Mouse (Mus musculus): ENCODE results near the gene Aldh4a1.
A peak's percentile ranks its signal among the peaks of the same experiment; 100 is the strongest.

The Aldh4a1 gene

DNA sequence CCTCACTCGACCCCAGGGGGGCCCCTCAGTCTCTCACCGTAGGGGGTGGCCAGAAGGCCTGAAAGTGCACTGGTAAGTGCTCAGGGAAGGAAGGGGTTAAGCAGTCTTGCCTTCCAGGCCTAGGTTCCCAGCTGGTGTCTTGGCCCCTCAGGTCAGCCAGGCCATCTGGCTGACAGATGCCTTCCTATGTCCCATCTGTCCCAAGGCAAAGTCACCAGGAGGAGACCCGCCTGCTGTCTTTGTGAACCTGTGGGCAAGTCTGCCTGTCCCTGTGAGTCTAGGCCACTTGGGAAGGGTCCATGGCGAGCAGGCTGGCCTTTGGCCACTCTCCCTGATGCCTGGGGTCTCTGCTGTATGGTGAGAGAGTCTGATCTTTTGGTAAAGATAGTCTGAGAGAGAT lies 32.2 kb upstream of the Aldh4a1 start:
- no peak for DNase-seq (ENCODE audit: low spot score in 2 of 2)

DNA sequence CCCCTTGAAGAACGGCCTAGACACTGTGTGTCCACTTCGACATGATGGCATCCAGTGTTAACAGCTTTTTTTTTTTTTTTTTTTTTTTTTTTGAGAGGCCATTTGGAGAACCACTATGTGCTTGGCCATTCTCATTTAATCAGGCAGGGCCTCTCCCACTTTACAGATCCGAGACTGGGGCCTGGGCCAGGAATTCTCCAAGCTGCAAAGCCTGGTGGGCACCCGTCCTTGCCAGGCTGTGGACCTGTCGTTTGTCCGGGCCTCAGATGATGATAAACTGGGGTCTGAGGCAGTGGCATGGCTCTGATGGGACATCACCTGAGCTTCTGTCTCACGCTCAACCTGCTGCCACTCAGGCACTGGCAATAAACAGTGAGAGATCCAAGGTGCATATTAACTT lies 29.8 kb upstream of the Aldh4a1 start:
- no peak for DNase-seq (ENCODE audit: low spot score in 2 of 2)

DNA sequence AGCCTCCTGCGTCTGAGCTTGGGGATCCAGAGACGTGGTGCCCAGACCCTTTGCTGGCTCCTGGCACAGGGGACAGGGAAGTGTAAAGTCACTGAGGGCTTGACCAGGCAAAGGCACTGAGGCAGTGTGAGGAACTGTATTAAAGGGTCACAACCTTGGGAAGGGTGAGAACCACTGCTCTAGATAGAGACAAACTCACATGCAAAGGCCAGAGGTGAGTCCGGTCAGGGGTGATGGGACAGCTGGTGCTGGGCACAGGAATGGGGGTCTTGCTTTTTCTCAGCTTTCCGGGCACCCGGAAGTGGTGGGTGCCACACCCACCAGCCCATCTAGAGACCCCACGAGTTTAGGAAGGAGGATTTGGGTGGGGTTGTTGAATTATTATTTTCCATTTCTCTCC lies 29.3 kb upstream of the Aldh4a1 start:
- DNase-seq (ENCODE audit: low spot score in 2 of 2), result no peak

DNA sequence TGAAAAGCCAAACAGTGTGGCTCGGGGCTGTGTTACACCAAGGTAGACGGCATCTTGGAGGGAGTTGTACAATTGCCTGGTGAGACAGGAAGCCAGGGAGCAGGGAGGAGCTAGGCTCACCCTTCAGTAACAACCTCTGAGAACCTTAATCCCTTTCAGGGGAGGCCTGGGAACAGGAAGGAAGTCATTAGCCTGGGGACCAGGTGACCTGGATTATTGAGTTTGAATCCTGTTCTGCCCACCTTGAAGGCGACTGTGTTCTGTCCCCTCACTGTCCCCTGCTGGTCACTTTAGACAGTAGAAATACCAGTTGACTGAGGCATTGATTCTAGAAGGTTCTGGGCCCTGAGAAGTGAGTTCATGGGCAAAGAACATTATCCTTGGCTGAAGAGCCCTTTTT lies 28.6 kb upstream of the Aldh4a1 start:
- DNase-seq (ENCODE audit: low spot score in 2 of 2), result no peak

DNA sequence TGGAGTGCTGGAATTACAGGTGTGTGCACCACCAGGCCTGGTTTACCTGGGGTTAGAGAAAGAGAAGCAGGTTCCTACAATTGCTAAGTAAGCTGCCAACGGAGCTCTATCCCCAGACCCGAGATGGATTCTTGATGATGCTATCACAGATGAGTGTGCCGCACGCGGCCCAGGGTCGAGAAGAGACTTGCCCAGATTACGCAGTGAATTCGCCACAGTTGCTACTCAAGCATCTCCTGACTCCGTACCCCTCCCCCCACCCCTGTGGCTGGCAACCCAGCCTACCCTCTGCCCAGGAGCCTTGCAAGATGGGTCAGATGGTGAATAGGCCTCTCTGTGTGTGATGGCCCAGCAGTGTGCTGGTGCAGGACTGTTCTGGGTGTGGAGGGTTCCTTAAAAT lies 26.0 kb upstream of the Aldh4a1 start:
- DNase-seq (ENCODE audit: low spot score in 2 of 2), result no peak

DNA sequence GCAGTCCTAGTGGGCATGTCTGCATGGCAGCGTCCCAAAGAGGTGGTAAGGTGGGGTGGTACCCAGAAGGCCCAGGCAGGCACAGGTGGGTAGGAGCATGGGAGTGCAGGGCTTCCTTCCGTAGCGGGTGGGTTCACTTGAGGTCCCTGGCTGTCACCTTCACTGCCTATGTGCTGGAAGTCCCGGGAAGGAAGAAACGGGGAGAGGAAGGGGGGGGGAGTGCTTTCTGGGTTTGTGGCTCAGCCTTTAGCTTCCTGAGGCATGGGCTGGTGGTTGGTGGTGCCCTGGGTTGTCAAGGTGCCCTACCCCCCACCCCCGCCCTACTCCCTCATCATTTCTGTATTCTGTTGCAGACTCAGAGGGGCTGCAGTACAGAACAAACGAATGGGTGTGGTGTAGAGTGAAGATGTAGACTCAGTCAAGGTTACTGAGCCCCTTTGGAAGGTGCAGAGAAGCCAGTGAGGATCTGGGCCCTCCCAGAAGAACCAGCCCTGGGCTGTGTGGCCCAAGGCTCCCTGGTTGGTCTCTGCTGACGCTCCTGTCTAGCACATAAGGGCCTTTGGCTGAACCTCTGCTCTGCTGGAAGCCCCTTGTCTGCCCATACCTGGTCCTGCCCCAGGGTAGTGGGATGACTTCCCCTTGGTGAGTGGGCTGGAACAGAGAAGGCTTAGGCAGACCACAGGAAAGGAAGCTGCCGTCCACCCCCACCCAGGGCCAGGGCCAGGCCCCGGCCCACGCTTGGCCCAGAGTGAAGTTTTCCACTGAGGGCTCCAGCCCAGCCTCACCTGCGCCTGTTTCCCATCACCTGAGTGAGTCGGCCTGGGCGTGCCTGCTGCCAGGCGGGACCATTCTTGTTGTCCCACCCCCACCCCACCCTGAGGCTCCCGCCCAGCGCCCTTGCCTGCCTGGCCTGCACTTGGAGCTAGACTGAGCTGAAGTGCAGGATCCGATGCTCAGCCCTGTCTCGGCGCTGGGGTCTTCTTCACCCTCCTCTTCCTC lies 25.1 kb upstream of the Aldh4a1 start:
- no peak for DNase-seq (ENCODE audit: low spot score in 2 of 2)

DNA sequence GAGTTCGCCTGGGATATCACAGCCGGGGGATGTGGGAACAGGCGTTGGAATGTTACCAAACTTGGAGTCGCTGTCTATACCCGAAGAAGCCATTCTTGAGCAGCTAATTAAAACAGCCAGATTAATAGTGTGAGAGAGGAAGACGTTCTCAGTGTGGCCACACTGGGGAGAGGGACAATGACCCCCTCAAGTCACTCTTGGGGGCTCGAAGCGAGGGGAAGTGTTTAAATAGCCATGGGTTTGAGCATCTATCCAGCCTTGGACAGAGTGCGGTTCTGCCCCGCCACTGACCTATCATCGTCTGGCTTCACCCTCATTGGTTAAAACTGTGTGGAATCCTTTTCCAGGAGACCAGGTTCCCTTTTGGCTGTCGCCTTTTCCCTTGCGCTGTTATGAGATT lies 24.3 kb upstream of the Aldh4a1 start:
- DNase-seq (ENCODE audit: low spot score in 2 of 2), result no peak

DNA sequence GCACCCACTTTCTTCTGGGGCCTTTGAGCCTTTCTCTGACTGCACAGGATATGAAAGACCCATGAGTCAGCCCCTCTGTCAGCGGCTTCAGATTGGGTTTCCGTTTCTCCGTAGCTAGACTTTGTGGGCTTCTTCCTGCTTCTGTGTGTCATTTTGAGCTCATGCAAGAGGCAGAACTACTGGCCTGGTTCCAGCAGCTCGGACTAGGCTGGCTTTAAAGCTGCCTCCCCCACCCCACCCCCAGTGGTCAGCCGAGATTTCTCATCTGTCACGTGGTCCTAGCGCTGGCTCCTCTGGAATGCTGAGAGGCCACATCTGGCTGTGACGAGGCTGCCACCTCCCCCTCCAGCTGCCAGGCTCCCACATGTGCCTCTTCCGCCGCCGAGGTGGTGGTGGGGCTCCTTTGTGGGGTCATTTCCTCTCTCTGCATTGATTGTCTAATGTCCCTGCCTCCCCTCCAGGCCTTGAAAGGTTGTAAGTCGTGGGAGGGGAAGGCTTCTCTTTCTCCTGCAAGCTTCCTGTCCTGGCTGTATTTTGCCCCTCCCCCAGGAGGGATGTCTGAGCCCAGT lies 23.6 kb upstream of the Aldh4a1 start:
- peak; percentile 63 to 73 for DNase-seq (ENCODE audit: low spot score in 2 of 2)

DNA sequence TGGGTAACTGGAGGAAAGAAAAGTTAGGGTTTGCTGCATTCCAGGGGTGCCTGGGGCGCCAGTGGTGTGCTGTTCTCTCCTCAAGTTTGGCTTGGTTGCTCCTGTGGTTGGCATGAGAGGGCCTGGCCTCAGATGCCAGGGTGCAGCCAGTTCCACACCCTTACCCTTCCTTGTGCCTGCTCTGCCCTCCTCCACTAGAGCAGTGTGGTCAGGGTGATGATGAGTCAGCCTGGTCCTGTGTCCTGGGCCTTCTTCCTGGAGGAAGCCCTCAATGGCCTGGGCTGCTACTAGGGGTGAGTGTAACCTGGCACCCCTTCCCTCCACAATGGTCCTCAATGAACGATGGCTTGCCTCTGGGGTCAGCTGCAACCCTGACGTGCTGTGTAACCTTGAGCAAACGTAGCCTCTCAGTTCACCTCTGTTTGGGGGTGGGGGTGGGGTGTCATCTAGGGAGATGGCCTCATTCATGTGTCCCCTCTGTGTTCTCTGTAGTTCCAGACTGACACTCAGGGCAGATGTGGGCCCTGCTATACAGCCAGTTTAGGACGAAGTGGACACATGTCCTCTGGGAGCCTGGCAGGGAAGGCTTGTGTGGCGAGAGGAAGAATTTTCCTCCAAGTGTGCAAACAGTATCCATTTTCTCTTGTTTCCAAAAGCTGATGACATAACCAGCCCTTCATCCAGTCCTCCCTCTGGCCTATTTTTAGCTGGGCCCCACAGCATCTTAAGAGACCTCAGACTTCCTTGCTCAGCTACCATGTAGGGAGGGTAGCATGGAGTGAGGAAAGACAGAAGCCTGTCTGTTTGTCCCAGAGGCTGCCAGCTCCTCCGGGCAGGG lies 20.9 kb upstream of the Aldh4a1 start:
- no peak for DNase-seq (ENCODE audit: low spot score in 2 of 2)

DNA sequence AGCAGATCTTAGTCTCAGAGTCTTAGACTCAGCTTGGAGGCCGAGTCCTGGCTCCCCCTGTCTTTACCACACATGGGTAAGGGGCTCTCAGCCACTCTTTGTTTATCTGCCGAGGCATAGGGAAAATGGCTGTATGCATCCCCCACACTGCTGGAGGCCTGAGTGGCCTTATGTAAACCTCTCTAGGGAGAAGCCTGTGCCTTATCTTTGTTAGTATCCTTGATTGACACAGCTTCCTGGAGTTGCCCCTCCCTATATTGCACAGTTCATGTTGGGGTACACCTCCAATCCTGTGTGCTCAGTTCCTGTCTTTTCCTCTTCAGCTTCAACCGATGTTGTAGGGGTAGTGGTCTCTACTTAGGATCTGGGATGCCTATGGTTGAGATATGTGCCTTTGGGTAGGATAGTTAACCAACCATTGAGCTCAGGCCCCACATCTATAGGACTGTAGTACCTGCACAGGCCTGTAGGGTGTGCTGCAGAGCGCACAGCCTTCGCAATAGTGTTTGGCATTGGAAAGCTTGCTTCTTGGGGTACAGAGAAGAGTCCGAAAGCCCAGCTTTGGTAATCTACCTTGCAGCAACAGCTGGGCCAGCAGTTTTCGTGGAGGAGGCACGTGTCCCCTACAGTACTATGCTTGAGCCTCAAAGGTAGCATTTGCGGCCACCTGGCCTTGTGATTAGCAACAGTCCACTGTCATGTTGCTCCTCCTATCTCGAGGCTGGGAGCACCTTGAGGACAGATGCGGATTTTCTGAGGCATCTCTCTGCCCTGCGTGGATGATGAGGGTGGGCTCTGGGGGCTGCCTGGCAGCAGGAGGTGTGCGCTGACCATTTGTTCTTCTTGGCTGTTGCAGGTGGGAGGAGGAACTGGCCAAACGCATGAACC lies 20.1 kb upstream of the Aldh4a1 start, which contains the start of gene Gm21969:
Gene Gm21969, plus strand, starts transcription at position 830 of the 888 bp plus-strand sequence.
- DNase-seq (ENCODE audit: low spot score in 2 of 2), result peak; percentile 47 to 64

DNA sequence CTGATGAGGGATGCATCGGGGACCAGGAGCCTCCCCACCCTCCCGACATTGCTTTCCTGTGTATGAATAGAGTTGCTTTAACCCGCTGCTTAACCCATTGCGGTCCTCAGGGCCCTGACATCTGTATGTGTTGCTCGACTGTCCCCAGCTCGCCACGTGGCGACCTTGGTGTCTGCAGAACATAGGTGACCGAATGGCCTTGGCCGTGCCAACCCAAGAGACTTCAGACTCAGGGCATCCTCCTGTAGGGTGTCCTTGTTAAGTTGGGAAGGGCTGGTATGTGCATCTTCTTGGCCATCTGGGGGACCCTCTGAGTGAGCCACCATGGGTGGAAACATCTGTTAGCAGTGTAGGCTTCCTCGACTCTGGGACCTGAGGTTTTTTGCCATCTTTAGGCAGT lies 17.4 kb upstream of the Aldh4a1 start:
- no peak for DNase-seq (ENCODE audit: low spot score in 2 of 2)

DNA sequence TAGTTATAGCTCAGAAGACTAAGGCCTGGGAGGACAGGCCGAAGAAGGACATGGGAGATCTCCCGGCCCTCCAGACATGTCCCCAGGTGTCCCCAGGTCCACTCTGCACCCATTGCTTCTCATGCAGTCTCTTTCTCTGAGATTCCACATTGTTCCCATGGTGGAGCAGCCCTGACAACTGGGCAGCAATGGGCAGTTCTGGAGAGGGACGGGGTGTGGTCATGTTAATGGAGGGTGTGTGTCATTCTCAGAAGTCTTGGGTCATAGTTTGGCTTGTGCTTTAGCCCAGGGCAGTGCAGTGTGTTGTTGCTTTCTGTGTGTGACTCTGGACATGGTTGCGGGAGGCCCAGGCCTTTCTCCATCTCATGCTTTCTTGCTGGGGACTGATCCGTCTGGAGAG lies 15.9 kb upstream of the Aldh4a1 start:
- no peak for DNase-seq (ENCODE audit: low spot score in 2 of 2)

DNA sequence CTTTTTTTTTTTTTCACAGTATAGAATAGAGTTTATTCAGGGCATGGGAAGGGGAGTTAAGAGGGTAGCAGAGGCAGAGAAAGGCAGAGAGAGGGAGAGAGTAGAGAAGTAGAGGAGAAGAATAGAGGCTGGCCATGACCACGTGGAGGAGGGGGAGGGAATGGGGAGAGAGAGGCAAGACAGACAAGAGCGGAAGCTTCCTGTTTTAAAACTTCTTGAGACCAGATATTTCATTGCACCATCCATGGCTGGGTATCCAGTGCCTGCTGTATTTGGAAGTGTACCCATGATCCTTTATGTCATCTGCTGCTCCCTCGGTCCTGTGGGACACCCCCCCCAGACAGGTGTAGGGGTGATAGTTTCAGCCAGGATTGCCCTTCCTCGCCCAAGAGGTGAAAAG lies 13.7 kb upstream of the Aldh4a1 start:
- DNase-seq (ENCODE audit: low spot score in 2 of 2), result no peak

DNA sequence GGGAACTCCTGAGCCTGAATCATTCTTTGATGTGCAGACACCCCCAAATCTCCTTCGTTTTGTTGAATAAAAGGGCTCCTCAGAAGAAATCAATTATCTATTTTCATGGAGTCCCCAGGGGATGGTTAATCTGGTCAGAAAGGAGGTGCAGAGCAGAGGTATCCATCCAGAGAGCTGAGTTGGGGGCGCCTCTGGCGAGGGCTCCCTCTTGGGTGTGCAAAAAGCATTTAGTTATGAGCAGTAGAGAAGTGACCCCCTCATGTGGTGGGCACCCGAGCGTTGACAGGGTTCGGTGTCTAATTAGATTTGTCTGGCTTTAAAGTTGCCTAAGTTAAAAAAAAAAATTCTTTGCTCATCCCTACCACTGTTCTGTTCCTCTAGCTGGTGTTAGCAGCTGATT lies 11.7 kb upstream of the Aldh4a1 start:
- DNase-seq (ENCODE audit: low spot score in 2 of 2), result no peak

DNA sequence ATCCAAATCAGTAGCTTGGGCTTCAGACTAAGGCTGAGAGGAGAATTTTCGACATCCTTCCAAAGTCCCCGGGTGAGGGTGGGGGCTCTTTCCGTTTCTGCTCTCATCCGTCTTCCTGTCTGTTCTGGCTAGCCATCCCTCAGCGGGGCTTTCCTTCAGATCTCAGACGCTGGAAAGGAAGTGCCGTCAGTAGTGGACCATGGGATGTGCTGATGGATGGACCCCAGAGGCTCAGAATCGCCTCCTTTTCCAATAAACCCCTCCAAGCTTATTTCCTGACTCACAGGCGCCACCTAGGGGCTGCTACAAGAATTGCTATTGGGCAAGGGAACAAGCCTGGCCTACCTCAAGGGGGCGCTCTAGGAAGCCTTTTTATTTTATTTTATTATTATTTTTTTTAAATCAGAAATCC lies 11.1 kb upstream of the Aldh4a1 start:
- DNase-seq (ENCODE audit: low spot score in 2 of 2), result peak; percentile 71 to 80

DNA sequence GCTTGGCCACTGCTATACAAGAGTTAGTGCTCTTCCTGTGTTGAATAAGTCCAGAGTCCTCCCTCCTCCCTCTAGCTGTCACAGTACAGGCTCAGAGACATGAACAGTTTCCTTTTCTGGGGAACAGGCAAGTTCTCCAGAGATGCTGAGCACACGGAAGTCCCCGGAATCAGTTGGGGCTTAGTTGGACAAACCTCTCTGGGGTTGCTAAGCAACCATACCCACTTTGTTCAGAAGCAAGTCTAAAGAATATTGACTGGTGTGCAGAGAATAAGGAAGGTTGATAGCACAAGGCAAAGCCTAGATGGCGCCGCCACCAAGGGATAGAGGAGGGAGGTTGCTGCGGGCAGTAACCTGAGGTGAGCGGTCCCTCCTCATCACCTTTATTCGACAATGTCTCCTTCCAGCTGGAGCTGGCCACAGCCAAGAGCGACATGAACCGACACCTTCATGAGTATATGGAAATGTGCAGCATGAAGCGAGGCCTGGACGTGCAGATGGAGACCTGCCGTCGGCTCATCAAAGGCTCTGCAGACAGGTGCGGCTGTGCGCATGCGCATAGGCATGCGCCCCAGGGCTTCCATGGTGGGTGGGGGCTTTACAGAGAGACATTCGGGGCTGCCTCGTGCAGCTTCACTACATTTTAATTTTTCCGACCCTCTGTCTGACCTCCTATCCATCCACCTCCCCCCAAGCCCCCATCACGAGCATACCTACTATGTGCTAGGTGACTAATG lies 8.0 kb upstream of the Aldh4a1 start:
- DNase-seq (ENCODE audit: low spot score in 2 of 2), result no peak

DNA sequence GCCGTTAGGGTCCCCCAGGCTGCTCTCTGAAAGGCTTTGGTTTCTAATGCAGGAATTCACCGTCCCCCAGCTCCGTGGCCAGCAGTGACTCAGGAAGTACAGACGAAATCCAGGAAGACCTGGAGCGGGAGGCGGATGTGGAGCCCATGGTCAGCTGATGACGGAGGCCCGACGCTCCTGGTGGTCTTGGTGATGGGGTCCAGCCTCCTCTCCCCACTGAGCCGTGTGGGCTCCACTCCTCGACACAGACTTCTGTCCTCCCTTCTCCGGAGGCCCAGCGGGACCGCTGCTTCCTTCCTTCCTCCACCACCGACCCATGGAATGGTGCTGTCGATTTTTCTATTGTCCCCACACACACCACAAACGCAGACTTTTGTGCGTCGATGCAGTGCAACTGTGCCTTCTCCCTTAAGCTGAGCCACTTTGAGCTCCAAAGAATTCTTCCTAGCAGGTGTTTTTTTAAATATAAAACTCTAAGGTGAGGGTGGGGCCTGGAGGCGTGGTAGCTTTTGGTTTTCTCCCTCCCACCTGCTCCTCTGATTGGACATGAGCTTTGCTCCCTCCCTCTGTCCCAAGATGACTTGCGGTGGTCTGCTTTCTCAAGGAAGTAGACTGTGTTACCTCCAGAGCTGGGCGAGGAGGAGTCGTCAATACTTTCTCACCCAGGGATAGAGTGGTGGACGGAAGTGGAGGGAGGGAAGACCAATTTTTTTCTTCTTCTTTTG lies 6.2 kb upstream of the Aldh4a1 start:
- peak; percentile 64 for DNase-seq (ENCODE audit: low spot score in 2 of 2)

DNA sequence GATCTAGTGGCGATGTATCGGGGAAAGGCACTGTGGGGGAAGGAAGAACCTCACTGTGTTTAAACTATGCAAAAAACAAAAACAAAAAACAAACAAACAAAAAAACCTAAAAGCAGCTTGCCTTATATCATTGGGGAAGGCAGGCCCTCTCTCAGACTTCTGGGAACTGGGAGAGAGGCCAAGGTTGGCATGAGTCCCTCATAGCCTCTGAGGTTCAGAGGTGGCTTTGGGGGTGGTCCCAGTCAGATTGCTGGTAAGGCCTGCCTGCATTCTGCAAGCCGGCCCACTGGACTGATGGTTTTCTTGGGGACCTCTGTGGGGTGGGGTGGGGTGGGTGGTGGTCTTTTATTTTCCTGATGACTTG lies 5.7 kb upstream of the Aldh4a1 start:
- DNase-seq (ENCODE audit: low spot score in 2 of 2), result no peak

DNA sequence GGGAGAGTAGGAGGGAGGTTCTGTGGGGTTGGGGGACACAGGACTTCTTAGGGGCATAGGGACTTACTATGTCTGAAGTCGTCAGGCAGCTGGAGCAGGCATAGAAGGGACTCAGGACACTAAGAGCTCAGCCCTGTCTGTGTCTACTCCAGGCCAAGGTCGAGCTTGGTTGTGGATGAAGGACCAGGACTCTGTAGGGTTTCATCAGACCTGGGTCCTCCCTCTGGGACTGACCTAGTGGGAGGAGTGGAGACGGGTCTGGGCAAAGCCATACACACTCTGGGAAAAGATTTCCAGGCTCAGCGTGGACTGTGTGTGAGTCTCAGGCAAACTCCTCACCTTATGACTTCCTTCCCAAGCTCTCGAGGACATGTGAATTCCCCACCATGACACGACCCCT lies 2.9 kb upstream of the Aldh4a1 start:
- DNase-seq (ENCODE audit: low spot score in 2 of 2), result no peak
